Mouse (Mus musculus): ENCODE measurements around the gene Tspan18.

DNA sequence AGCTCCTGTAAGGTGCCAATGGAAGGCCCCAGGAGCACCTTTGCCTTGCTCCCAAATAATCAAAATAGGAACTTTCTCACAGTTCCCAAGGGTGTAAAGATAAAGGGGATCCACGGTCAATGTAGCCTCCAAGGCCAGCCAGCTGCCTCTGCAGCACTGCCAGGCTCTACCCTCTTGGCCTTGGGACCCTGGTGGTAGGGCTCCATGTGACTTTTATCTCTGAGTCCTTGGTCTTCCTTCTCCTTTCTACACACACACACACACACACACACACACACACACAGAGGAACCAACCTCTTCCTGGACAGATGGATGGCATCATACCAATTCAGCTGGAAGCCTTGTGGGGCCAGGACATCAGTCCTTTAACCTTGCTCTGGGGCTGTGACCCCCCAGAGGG lies 102.2 kb downstream of the Tspan18 start:
- TF ChIP-seq CTCF (IDR thresholded peaks at IDR 0.05; ENCODE audit: insufficient read depth, low read length) (no peak), POLR2A (IDR thresholded peaks at IDR 0.05; ENCODE audit: borderline replicate concordance, extremely low read depth, low read depth, low read length) (no peak)

All from lung, adult 2 months (tissue).